Mouse (Mus musculus) layer of hippocampus, postnatal 14 days (tissue): ENCODE data around the gene Atp8a2. TPM values are rescaled to one million over a fixed set of nuclear protein-coding genes. Genes with fewer than 3 reads are reported as not detected.
"Not testable (repeated sequence)": the region's sequence is repeated elsewhere in the genome, so short reads cannot be mapped to it uniquely, and the experiment has no call there.

ENCODE experiments used
- DNase-seq, 2 experiments: peaks; one replicate each; pipeline ENCODE4 v3.0.0; 2021 to 2022; ENCODE audit warnings: low spot score in 2 of 2, mixed read lengths in 1 of 2
- microRNA-seq, 2 experiments: library from miRNA; unstranded; fragments of <30 nt; microRNA quantifications; one replicate each; pipeline ENCODE4 v1.2.0; 2021
- total RNA-seq, 2 experiments: library from RNA; stranded (reverse); gene quantifications; 2 replicates each; pipeline ENCODE4 v1.2.3; 2021

Atp8a2 gene
- total RNA-seq, 2 experiments from 2014 or later, result 51.4 to 61.8 TPM

DNA sequence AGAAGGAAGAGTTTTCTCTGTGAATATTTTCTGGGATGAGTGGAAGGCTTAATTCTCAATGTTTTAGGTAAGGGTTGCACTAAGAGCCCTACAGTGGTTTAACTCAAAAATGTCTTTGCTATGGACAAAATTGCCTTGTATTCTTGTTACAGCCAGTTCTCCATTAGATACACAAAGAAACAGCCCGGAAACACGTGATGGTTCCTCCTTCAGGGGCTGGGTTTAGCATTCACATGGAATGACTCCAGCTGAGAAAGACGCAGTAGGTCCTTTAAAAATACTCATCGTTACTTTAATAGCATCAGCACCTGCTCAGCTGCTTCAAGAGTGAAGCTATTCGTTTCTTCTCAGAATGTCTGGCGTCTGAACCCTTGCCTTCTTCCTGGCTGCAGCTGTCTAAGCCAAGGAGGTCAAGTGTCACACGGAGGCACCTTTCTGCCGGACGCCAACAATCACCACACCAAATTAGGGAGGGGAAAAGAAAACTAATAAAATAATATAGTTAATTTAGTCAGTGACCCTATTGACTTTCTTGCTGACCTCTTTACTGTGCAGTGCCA is 572.6 kb downstream of the Atp8a2 start:
- DNase-seq, result no peak

DNA sequence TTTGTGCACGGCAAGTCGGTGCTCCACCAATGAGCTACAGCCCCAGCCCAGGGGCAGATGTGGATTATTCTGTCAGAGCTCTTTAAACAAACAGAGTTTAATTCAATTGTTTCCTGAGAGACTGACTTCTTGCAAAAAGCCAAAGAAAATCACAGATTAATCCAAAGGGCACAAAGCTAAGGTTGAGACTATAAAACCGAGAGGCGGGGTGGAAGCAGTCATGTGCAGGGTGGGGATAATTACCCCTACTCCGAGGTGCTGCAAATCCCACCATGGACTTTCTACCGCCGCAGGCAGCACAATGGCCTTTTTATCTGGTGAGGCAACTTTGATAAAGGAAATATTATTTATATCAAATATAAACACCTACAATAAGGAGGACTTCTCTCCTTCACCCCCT is 580.2 kb downstream of the Atp8a2 start:
- no peak for DNase-seq

DNA sequence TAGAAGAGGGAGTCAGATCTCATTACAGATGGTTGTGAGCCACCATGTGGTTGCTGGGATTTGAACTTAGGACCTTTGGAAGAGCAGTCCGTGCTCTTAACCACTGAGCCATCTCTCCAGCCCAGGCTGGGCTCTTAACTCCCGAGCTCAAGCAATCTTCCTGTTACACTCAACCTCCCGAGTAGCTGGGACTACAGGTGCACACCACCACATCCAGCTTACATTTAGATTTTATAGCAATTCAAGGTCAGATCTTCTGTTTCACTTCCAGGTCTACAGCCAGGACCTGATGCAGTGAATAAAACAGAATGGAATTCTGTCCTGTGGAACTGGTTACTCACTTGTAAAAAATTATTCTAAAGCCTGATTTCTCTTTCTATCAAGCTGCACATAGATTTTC is 582.8 kb downstream of the Atp8a2 start:
- not testable (repeated sequence) for DNase-seq

DNA sequence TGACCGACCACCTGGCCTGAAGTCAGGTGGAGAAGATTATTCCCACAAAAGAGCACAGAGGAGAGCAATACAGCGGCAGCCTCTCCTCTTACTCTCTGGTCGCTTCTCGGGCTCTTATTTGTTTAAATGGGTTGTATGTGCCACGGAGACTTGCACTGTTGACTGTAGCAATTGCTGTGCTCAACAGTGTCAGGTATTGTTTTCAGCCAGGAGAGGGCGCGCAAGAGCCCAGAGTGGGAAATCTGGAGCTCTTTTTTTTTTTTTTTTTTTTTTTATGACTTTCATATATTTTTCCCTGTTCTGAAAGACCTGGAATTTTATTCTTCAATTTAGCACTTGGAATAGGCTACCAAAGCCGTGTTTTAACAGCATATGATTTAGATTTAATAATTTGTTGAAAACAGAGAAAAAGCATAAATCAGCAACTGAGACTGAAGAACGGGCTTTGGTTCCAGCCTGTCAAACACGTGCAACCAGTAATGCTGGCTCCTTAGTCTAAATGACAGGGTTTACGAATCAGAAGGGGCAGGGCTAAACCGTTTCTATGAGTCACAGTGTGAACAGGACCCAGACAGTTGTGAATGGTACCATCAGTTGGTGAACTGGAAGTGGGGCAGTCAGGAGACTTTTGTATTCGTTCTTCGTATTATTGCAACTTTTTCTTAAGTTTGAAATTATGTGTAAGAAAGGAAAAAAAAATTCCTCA is 583.9 kb downstream of the Atp8a2 start:
- DNase-seq, result peak; percentile 34 to 75

DNA sequence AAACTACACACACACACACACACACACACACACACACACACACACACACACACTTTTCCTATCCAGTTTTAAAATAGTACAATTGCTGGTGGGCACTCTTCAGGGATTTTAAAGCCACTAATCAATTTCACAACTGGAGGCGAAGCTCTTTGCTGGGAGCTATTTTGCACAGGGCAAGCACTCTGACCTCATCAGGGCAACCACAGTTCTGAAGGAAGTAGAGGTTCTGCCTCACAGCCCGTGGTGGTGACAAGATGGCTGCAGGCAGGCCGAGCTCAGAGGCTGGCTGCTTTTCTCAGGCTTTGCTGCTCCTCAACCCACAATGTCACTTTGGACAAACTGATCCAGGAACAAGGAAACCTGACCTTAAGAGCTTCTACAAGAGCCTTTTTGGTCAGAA is 590.0 kb downstream of the Atp8a2 start:
- DNase-seq, result no peak

DNA sequence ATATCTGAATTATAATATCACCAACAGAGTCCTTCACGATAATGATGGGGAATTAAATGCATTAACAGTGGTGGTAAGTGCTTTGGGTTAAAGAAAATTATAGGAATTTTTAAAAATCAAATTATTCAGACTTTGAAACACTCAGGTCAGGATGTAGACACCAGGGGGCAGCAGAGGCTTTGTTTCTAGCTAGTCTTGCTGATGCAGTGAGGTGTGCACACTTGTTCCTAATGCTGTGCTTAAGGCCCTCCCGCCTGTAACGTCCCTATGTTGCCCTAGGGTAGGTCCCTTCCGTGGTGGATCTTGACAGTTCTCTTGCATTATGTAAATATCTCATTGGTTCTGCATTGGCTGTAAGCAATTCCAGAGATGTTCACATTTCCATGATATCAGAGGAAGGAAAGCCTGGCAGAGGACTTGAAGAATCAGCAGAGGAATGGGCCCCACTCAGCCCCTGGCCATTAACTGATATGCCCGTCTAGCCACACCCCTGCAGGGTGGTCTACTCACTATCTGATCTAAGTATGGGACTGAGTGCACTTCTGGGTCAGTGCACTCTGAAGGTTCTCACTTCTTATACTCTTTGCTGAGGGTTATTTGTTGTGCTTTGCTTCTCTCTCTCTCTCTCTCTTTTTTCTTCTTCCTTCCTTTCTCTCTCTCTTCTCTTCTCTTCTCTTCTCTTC is 591.2 kb downstream of the Atp8a2 start:
- DNase-seq, result peak; percentile 40 to 66

DNA sequence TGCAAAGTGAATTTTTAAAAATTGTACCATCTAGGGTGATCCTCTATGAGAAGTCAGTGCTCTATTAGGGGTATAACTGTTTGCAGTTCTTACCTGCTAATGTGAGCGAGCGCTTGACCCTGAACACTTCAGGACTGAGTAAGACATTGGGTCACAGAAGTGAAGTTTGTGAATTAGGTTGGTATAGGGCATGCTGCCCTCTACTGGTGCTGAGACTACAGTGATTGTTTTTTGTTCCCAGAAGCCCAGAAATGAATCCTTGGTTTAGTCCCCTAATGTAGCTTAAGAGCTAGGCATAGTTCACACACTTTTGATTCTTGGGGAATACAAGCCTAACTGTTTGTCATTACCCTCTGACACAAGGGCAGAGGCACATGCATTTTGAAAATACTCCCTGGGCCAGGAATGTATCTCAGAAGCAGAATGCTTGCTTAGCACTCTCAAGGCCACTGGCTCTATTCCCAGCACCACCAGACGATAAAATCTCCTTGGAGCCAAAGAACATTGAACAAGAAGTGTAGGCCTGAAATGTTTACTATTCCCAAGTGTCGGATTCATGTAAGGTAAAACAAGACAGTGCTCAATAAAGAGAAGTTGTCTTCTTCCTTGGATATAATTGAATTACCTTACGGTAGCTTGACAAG is 592.9 kb downstream of the Atp8a2 start:
- peak; percentile 9 to 18 for DNase-seq

DNA sequence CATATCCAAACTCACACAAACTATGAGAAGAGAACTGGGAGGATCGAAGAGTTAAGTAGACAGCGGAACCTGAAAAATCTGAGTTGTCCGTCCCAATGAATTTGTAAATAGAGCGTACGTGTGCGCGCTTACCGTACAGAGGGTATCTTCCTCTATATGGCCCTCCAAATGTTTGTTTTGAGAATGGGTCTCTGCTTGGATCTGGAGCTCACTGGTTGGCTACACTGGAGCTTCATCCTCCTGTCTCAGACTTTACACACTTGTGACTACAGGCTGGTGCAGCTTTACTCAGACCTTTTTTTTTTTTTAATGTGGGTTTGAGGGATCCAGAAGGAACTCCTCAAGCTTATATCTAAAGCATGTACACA is 598.7 kb downstream of the Atp8a2 start:
- no peak for DNase-seq

DNA sequence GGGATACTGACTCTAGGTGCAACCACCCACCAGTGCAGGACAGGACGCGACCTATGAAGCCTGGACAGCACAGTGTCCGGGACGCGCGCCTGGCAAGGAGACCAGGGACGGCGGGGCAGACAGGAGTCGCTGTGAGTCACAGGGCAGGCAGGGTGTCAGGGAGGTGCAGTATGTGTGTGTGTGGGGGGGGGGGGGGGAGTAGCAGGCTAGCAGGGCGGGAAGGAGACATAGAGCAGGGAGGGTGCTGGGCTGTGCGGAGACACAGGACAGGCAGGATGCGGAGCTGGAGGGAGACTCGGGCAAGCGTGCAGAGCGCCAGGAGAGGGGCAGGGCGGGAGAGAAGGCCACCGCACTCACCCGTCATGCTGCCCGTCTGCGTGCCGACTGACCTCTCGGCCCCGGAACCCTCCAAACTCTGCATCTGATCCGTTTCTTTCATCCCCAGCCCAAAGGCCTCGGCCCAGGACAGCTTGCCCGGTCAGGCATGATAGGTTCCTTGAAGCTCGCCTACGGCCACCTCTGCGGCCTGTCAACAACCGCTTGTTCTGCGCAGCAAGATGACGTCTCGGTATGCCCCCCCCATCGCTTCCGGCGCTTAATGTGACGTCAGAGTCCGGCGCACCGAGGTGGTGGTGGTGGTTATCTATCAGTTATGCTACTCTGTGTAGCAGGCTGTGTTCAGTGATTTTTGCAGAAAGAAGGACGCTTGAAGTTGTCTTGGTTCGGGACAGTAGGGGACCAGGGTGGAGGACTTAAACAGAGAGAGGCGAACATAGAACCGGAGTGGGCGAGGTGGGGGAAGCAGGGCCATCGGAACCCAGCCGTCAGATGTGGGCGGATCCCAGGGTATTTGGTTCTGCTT is 599.4 kb downstream of the Atp8a2 start, which contains the start of gene Cdadc1:
Gene Cdadc1 (minus strand): TSS at position 562 of the 862 bp plus-strand sequence.
- peak; percentile 97 to 99 for DNase-seq

DNA sequence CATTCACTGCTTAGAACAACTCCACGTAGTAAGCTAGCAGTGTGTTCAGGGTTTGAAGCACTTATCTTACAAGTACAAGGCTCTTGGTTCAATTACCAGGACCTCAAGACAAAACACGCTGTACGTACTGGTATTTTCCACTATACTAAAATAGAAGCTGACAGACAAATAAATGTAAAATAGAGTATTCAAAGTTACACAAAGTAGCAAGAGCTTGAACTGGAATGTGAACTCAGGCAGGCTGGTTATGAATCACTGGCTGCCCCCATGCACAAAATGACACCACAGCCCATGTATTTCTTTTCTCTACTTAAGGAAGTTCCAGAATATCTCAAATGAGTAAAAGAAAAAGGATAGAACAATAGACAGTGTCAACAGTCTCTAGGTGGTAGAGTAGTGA is 602.0 kb downstream of the Atp8a2 start:
- no peak for DNase-seq

DNA sequence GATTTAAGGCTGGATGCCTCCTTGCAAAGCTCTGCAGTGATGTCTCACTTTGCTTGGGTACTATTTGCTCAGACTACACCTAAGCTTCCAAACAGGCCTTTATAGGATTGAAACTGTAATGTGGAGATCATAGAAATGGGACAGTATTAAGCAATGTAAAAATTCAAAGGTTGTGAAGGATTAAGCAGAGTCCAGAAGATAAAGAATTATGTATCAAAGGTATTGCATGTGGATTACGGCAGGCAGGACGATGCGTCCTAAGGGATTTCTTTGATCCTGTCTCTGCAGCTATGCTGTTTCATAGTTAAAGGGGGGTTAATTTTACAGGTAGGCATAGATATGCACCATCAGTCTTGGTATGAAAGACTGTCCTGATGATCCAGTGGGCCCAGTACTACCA is 604.4 kb downstream of the Atp8a2 start:
- DNase-seq, result no peak

DNA sequence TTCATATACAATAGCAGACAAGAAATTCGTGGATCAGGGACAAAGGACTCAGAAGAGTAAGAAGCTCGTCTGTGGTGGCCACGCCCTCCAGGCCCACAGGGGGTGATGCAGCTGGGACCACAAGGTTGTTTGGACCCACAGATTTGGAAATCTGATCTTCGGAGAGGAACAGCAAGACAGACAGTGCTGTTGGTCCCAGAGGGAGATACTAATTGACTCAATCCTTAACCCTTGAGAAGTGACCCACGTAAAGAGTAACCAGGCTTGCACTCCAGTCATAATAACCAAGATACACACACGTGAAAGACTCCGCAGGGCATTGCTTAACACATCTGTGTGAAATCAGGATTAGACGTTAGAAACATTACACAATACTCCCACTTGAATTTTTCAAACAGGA is 605.1 kb downstream of the Atp8a2 start:
- DNase-seq, result no peak

DNA sequence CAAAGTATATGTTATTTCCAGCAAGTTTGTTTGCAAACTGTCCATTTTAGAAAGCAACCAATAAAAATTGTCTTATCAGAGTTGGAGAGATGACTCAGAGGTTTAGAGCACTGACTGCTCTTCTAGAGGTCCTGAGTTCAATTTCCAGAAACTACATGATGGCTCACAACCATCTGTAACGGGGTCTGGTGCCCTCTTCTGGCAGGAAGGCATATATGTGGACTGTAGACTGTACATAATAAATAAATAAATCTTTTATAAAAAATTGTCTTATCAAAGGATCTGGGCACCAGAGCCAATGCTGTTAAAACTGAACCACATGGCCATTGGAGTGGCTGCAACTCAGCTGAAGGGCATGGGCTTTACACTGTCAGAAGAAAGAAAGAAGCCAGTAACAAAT is 606.4 kb downstream of the Atp8a2 start:
- no peak for DNase-seq

Small RNA genes lying within 50 kb of the gene (microRNA-seq; reads per million reads assigned to microRNA genes)
- gene Mir719, result 0 reads per million in 2 experiments

Other genes starting within 250 kb of the Atp8a2 start
- not detected for gene Nupl1, start 54.3 kb upstream of the Atp8a2 start, total RNA-seq
- gene Gm49336, start 54.3 kb upstream of the Atp8a2 start, total RNA-seq, result 10 to 100 TPM; 82.2 to 86.4 TPM
- gene Mtmr6, start 68.0 kb upstream of the Atp8a2 start, total RNA-seq, result 100 to 1,000 TPM; 102 to 106 TPM
- 10 to 100 TPM; 44.0 to 44.2 TPM for gene Amer2, start 176.1 kb upstream of the Atp8a2 start, total RNA-seq